Mouse (Mus musculus): ENCODE measurements around the gene Rnf10. TPM values are rescaled to one million over a fixed set of nuclear protein-coding genes. Genes with fewer than 3 reads are reported as not detected.
"Not testable (repeated sequence)": the region's sequence is repeated elsewhere in the genome, so short reads cannot be mapped to it uniquely, and the experiment has no call there.

The Rnf10 gene
- polyA plus RNA-seq, 1 experiment, result 194 TPM

DNA sequence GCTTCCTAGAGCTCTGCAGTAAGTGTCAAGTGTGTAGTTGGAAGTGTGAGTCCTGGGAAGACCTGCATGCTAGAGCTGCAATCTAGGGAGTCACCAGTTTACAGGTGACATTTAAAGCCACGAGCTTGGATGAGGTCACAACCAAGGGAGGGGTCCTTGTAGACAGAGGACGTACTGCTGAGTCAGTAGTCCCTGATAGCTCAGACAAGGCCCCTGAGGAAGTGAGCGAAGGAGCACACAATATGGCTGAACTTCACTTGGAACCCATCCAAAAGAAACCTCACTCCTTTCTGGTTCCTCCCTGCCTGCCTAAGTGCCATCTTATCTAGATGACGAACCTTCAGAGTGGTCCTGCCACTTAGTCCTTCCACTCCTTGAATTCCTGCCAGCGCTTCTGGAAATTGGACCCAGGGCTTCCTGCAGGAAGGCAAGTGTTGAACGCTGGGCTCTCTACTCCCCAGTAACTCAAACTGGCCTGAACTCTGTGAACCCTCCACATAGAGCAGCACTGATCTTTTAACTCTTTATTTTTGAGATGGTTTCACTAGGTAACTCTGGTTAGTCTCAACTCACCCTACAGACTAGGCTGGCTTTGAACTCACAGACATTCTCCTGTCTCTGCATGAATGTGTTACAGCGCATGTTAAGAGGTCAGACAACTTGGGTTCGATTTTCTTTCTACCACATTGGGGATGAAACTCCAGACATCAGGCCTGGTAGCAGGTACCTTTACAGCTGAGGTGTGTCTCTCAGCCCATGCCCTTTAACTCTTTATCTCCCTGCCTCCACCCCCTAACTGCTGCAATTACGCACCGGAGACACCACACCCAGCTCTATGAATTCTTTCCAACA lies 40.3 kb upstream of the Rnf10 start:
- Histone ChIP-seq H3K36me3 (ENCODE audit: control insufficient read depth, insufficient read depth) (no peaks in the 10 kb centered on the region), H3K4me3 (ENCODE audit: insufficient read depth, poor library complexity, severe bottlenecking) (no peak overlapping the region), H3K27me3 (ENCODE audit: control insufficient read depth, insufficient read depth, insufficient read length) (peaks cover 6% of the 10 kb centered on the region), H3K79me2 (ENCODE audit: control insufficient read depth, insufficient read depth) (no peaks in the 10 kb centered on the region), H3K79me3 (ENCODE audit: low read depth) (no peaks in the 10 kb centered on the region), H3ac (ENCODE audit: control insufficient read depth, insufficient read length, low read depth) (no peak overlapping the region)
- no peak for TF ChIP-seq CEBPB (IDR thresholded peaks at IDR 0.05; ENCODE audit: low read depth)
- TF ChIP-seq MYOD1 (IDR thresholded peaks at IDR 0.05; ENCODE audit: control insufficient read depth, insufficient read length, low read depth), result no peak
- TF ChIP-seq MYOG (IDR thresholded peaks at IDR 0.05; ENCODE audit: control insufficient read depth, extremely low read depth, insufficient read length), result no peak
- no peak for TF ChIP-seq MAX (IDR thresholded peaks at IDR 0.05)
- TF ChIP-seq USF1 (IDR thresholded peaks at IDR 0.05; ENCODE audit: low read depth), result no peak
- TF ChIP-seq CTCF (IDR thresholded peaks at IDR 0.05; ENCODE audit: control insufficient read depth, insufficient read depth, insufficient read length), result no peak
- no peak for TF ChIP-seq FOSL1 (IDR thresholded peaks at IDR 0.05; ENCODE audit: insufficient read depth, low read length, poor library complexity, severe bottlenecking)

- no peaks in the 10 kb centered on the region for H3K36me3 ChIP-seq (ENCODE audit: control insufficient read depth, insufficient read depth)
Measured at GRCm38 (mm10) chr5:115312354-115312753, 39.7 kb upstream of the Rnf10 start.

GRCm38 (mm10) chr5:115302190-115302589 lies 29.5 kb upstream of the Rnf10 start:
- Histone ChIP-seq H3K79me2 (ENCODE audit: control insufficient read depth, insufficient read depth) (peaks cover 31% of the 10 kb centered on the region), H3K79me3 (ENCODE audit: low read depth) (peaks cover 21% of the 10 kb centered on the region), H3K36me3 (ENCODE audit: control insufficient read depth, insufficient read depth) (peaks cover 24% of the 10 kb centered on the region)
- H3K4me3 ChIP-seq (ENCODE audit: insufficient read depth, poor library complexity, severe bottlenecking); H3ac ChIP-seq (ENCODE audit: control insufficient read depth, insufficient read length, low read depth); H3K27me3 ChIP-seq (ENCODE audit: control insufficient read depth, insufficient read depth, insufficient read length): not testable (repeated sequence)

More at GRCm38 (mm10) chr5:115312354-115312753, 39.7 kb upstream of the Rnf10 start:
- Histone ChIP-seq H3K4me3 (ENCODE audit: insufficient read depth, poor library complexity, severe bottlenecking) (no peak overlapping the region), H3ac (ENCODE audit: control insufficient read depth, insufficient read length, low read depth) (no peak overlapping the region), H3K79me2 (ENCODE audit: control insufficient read depth, insufficient read depth) (no peaks in the 10 kb centered on the region), H3K79me3 (ENCODE audit: low read depth) (no peaks in the 10 kb centered on the region), H3K27me3 (ENCODE audit: control insufficient read depth, insufficient read depth, insufficient read length) (peaks cover 6% of the 10 kb centered on the region)
- no peak for TF ChIP-seq CEBPB (IDR thresholded peaks at IDR 0.05; ENCODE audit: low read depth)
- TF ChIP-seq MYOG (IDR thresholded peaks at IDR 0.05; ENCODE audit: control insufficient read depth, extremely low read depth, insufficient read length), result no peak
- TF ChIP-seq USF1 (IDR thresholded peaks at IDR 0.05; ENCODE audit: low read depth), result no peak

GRCm38 (mm10) chr5:115301615-115302014 lies 28.9 kb upstream of the Rnf10 start:
- Histone ChIP-seq H3K27me3 (ENCODE audit: control insufficient read depth, insufficient read depth, insufficient read length) (no peaks in the 10 kb centered on the region), H3K4me3 (ENCODE audit: insufficient read depth, poor library complexity, severe bottlenecking) (peak overlapping the region; percentile 34), H3K79me2 (ENCODE audit: control insufficient read depth, insufficient read depth) (peaks cover 31% of the 10 kb centered on the region), H3K79me3 (ENCODE audit: low read depth) (peaks cover 21% of the 10 kb centered on the region), H3ac (ENCODE audit: control insufficient read depth, insufficient read length, low read depth) (peak overlapping the region; percentile 56), H3K36me3 (ENCODE audit: control insufficient read depth, insufficient read depth) (peaks cover 29% of the 10 kb centered on the region)
- TF ChIP-seq MYOG (IDR thresholded peaks at IDR 0.05; ENCODE audit: control insufficient read depth, extremely low read depth, insufficient read length) (no peak), MYOD1 (IDR thresholded peaks at IDR 0.05; ENCODE audit: control insufficient read depth, insufficient read length, low read depth) (no peak), CTCF (IDR thresholded peaks at IDR 0.05; ENCODE audit: control insufficient read depth, insufficient read depth, insufficient read length) (no peak), FOSL1 (IDR thresholded peaks at IDR 0.05; ENCODE audit: insufficient read depth, low read length, poor library complexity, severe bottlenecking) (no peak), USF1 (IDR thresholded peaks at IDR 0.05; ENCODE audit: low read depth) (no peak), MAX (IDR thresholded peaks at IDR 0.05) (no peak), CEBPB (IDR thresholded peaks at IDR 0.05; ENCODE audit: low read depth) (no peak)

DNA sequence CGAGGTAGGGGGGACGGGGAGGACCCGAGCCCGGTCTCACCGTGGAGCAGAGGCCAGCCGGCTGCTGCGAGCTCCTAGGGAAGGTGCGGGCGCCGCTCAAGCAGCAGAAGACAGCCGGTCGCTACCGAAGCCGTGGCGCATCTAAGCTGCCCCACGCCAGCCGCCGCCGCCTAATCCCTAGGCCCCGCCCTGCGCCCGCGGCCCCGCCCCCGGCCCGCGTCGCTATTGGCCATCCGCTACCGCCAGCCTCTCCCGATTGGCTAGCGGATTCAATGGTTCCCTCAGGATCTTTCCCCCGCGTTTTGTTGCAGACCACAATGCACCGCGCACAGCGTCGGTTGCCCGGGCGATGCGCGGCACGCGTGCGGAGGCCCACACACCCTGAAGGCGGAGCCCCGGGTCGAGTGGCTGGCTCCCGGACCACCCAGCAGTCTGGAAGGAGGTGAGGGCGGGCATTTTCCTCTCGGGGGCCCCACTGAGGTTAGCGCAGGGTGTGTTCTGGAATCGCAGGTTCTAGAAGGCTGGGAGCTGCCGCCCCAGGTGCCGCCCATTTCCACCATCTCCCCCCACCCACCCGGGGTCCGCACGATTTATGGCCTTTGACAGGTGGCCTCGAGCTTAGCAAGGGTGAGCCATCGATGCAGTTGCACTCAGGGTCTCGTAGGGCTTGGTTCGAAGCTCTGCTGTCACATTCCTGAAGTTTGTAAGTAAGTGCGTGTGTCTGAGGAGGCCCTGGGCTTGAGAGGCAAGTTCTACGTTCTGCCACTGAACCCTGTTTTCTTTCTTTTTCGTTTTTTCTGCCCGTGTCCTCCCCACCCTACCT lies 28.3 kb upstream of the Rnf10 start, which contains the start of gene Dynll1:
TSS of gene Dynll1 (minus strand) at position 208 of the 823 bp plus-strand sequence.
- H3K4me3 ChIP-seq (ENCODE audit: insufficient read depth, poor library complexity, severe bottlenecking), result peak within 1 kb of the TSS; percentile 76
- H3K79me2 ChIP-seq (ENCODE audit: control insufficient read depth, insufficient read depth), result peaks cover 31% of the 10 kb centered on the region
- TF ChIP-seq MYOG (IDR thresholded peaks at IDR 0.05; ENCODE audit: control insufficient read depth, extremely low read depth, insufficient read length) (no peak), MYOD1 (IDR thresholded peaks at IDR 0.05; ENCODE audit: control insufficient read depth, insufficient read length, low read depth) (peak; percentile 31), CEBPB (IDR thresholded peaks at IDR 0.05; ENCODE audit: low read depth) (no peak), MAX (IDR thresholded peaks at IDR 0.05) (peak; percentile 94)
- H3K36me3 ChIP-seq (ENCODE audit: control insufficient read depth, insufficient read depth), result peaks cover 35% of the 10 kb centered on the region
- no peaks in the 10 kb centered on the region for H3K27me3 ChIP-seq (ENCODE audit: control insufficient read depth, insufficient read depth, insufficient read length)
- H3ac ChIP-seq (ENCODE audit: control insufficient read depth, insufficient read length, low read depth), result peak within 1 kb of the TSS; percentile 87
- peaks cover 21% of the 10 kb centered on the region for H3K79me3 ChIP-seq (ENCODE audit: low read depth)

All from C2C12 (cell line).